Mouse (Mus musculus): Measurements from ENCODE around the gene Ttc13. TPM values are rescaled to one million over a fixed set of nuclear protein-coding genes. Genes with fewer than 3 reads are reported as not detected.

The Ttc13 gene
- polyA plus RNA-seq, 1 experiment from 2014 or later: 70.9 TPM

GRCm38 (mm10) chr8:124752325-124752862, 30.6 kb upstream of the Ttc13 start:
- Histone ChIP-seq H3K27ac (replicated peaks; ENCODE audit: low read depth, low read length) (no peak overlapping the region), H3K4me1 (ENCODE audit: control insufficient read depth, insufficient read depth, low read length) (peaks cover 10% of the 10 kb centered on the region; the same call in 1 of the 2 replicates), H3K27me3 (ENCODE audit: control insufficient read depth, insufficient read depth, low read length) (peaks cover 40% of the 10 kb centered on the region), H3K9me3 (ENCODE audit: control insufficient read depth, low read length) (no peaks in the 10 kb centered on the region), H3K4me2 (ENCODE audit: low read length) (no peak overlapping the region), H3K4me3 (replicated peaks; ENCODE audit: low read depth, low read length) (no peak overlapping the region), H3K9ac (replicated peaks; ENCODE audit: low read length) (no peak overlapping the region), H3K36me3 (ENCODE audit: control insufficient read depth, insufficient read depth, low read length) (no peaks in the 10 kb centered on the region)
- 33% methylated on average over 21 of the region's 21 CpGs for WGBS
- no peak for ATAC-seq (ENCODE audit: low FRiP score, low TSS enrichment)
- DNase-seq: no peak

DNA sequence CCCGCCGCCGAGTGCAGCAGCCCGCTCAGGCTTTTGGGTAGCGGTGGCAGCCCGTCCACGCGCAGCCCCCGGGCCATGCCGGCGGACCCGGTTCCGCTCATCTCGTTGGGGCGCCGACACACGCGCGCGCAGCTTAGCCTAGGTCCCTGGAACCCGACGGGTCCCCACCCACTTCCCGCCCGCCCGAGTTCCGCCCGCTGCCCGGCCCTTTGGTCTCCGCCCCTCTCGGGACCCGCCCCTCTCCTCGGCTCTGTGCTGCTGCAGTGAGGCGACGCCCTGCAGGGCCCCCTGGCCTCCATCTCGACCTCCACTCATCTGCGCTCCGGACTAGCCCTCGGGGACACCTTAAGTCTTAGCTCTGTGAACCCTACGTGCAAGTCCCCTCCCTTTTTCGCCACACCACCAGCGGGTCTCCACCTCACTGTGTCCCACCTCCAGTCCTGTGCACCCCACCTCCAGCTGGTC, 30.0 kb upstream of the Ttc13 start, which contains the start of gene Fam89a:
Gene Fam89a (minus strand): TSS at position 124 of the 465 bp plus-strand sequence.
- under 1% methylated on average over 41 of the region's 41 CpGs for WGBS
- Histone ChIP-seq H3K27ac (replicated peaks; ENCODE audit: low read depth, low read length) (no peak within 1 kb of the TSS), H3K4me1 (ENCODE audit: control insufficient read depth, insufficient read depth, low read length) (peaks cover 10% of the 10 kb centered on the region; the same call in 1 of the 2 replicates), H3K36me3 (ENCODE audit: control insufficient read depth, insufficient read depth, low read length) (no peaks in the 10 kb centered on the region), H3K9ac (replicated peaks; ENCODE audit: low read length) (peak within 1 kb of the TSS; percentile 42; the same call in 1 of the 2 replicates), H3K9me3 (ENCODE audit: control insufficient read depth, low read length) (no peaks in the 10 kb centered on the region), H3K4me2 (ENCODE audit: low read length) (peak within 1 kb of the TSS; percentile 65), H3K27me3 (ENCODE audit: control insufficient read depth, insufficient read depth, low read length) (peaks cover 40% of the 10 kb centered on the region), H3K4me3 (replicated peaks; ENCODE audit: low read depth, low read length) (peak within 1 kb of the TSS; percentile 38)
- DNase-seq (no peak), ATAC-seq (ENCODE audit: low FRiP score, low TSS enrichment) (no peak)

- no peak for ATAC-seq (ENCODE audit: low FRiP score, low TSS enrichment)
- Histone ChIP-seq H3K36me3 (ENCODE audit: control insufficient read depth, insufficient read depth, low read length) (no peaks in the 10 kb centered on the region), H3K27me3 (ENCODE audit: control insufficient read depth, insufficient read depth, low read length) (peaks cover 40% of the 10 kb centered on the region), H3K9ac (replicated peaks; ENCODE audit: low read length) (peak overlapping the region; percentile 42; the same call in 1 of the 2 replicates), H3K4me3 (replicated peaks; ENCODE audit: low read depth, low read length) (peak overlapping the region; percentile 38), H3K4me2 (ENCODE audit: low read length) (peak overlapping the region; percentile 65), H3K27ac (replicated peaks; ENCODE audit: low read depth, low read length) (no peak overlapping the region), H3K9me3 (ENCODE audit: control insufficient read depth, low read length) (no peaks in the 10 kb centered on the region), H3K4me1 (ENCODE audit: control insufficient read depth, insufficient read depth, low read length) (peaks cover 10% of the 10 kb centered on the region; the same call in 1 of the 2 replicates)
- DNase-seq: no peak
- WGBS: under 1% methylated on average over 31 of the region's 31 CpGs
Measured at GRCm38 (mm10) chr8:124751191-124751590, 29.4 kb upstream of the Ttc13 start.

- 76% methylated on average over 13 of the region's 13 CpGs for WGBS
Measured at GRCm38 (mm10) chr8:124746661-124747060, 24.9 kb upstream of the Ttc13 start.

GRCm38 (mm10) chr8:124739268-124739667, 17.5 kb upstream of the Ttc13 start:
- peaks cover 15% of the 10 kb centered on the region for H3K36me3 ChIP-seq (ENCODE audit: control insufficient read depth, insufficient read depth, low read length)
- no peaks in the 10 kb centered on the region for H3K4me1 ChIP-seq (ENCODE audit: control insufficient read depth, insufficient read depth, low read length)
- no peaks in the 10 kb centered on the region for H3K9me3 ChIP-seq (ENCODE audit: control insufficient read depth, low read length)
- DNase-seq: peak; percentile 79
- no peak overlapping the region for H3K27ac ChIP-seq (replicated peaks; ENCODE audit: low read depth, low read length)
- no peaks in the 10 kb centered on the region for H3K27me3 ChIP-seq (ENCODE audit: control insufficient read depth, insufficient read depth, low read length)
- no peak overlapping the region for H3K9ac ChIP-seq (replicated peaks; ENCODE audit: low read length)
- no peak for ATAC-seq (ENCODE audit: low FRiP score, low TSS enrichment)
- no peak overlapping the region for H3K4me3 ChIP-seq (replicated peaks; ENCODE audit: low read depth, low read length)
- 95% methylated on average over 1 of the region's 1 CpGs for WGBS
- H3K4me2 ChIP-seq (ENCODE audit: low read length): no peak overlapping the region

More at GRCm38 (mm10) chr8:124746661-124747060, 24.9 kb upstream of the Ttc13 start:
- Histone ChIP-seq H3K4me3 (replicated peaks; ENCODE audit: low read depth, low read length) (no peak overlapping the region), H3K27ac (replicated peaks; ENCODE audit: low read depth, low read length) (no peak overlapping the region), H3K9ac (replicated peaks; ENCODE audit: low read length) (no peak overlapping the region), H3K27me3 (ENCODE audit: control insufficient read depth, insufficient read depth, low read length) (peaks cover 24% of the 10 kb centered on the region), H3K4me1 (ENCODE audit: control insufficient read depth, insufficient read depth, low read length) (peaks cover 10% of the 10 kb centered on the region; the same call in 1 of the 2 replicates), H3K36me3 (ENCODE audit: control insufficient read depth, insufficient read depth, low read length) (no peaks in the 10 kb centered on the region), H3K9me3 (ENCODE audit: control insufficient read depth, low read length) (no peaks in the 10 kb centered on the region), H3K4me2 (ENCODE audit: low read length) (no peak overlapping the region)
- DNase-seq: no peak
- ATAC-seq (ENCODE audit: low FRiP score, low TSS enrichment): no peak

DNA sequence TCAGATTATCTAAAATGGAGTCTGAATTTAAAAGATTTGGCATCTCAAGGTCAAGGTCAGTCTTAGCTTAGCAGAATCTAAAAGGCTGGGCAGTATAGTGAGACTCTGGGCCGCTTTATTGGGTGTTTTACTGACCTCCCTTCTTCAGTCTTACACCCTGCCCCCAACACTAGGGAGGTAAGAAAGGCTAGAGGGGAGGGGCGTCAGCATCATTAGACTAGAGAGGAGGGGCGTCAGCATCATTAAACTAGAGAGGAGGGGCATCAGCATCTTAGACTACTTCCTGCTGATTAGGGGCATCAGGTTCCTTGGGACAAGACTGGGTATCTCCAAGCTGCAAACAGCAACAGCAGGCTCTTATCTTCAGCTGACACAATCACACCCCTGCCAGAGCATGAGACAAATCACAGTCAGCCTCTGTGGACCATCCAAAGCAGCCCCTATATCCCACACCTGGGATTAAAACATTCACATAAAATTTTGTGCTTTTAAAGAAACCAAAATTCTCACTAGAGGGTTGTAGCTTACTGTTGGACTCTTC, 13.7 kb upstream of the Ttc13 start:
- Histone ChIP-seq H3K9me3 (ENCODE audit: control insufficient read depth, low read length) (no peaks in the 10 kb centered on the region), H3K4me3 (replicated peaks; ENCODE audit: low read depth, low read length) (no peak overlapping the region), H3K4me2 (ENCODE audit: low read length) (no peak overlapping the region), H3K27ac (replicated peaks; ENCODE audit: low read depth, low read length) (no peak overlapping the region), H3K36me3 (ENCODE audit: control insufficient read depth, insufficient read depth, low read length) (peaks cover 48% of the 10 kb centered on the region), H3K9ac (replicated peaks; ENCODE audit: low read length) (no peak overlapping the region), H3K27me3 (ENCODE audit: control insufficient read depth, insufficient read depth, low read length) (no peaks in the 10 kb centered on the region), H3K4me1 (ENCODE audit: control insufficient read depth, insufficient read depth, low read length) (no peaks in the 10 kb centered on the region)
- DNase-seq (no peak), ATAC-seq (ENCODE audit: low FRiP score, low TSS enrichment) (no peak)
- WGBS: 79% methylated on average over 3 of the region's 3 CpGs

GRCm38 (mm10) chr8:124732828-124733227, 11.0 kb upstream of the Ttc13 start:
- no peak for ATAC-seq (ENCODE audit: low FRiP score, low TSS enrichment)
- 92% methylated on average over 8 of the region's 8 CpGs for WGBS

DNA sequence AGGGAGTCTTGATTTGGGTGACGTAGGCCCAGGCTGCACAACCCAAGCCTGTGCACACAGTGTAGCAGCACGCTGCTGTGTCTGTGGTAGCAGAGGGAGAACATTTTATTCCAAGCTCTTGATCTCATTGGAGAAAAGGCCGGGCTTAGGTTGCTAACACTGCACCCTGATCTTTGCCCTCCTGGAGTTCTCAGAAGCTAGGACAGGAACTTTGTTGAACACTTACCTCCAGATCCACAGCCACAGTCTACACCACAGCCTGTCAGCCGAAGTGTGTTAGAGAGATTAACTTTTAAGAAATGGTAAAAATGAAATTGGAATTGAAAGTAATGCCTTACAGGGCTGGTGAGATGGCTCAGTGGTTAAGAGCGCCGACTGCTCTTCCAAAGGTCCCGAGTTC, 2.5 kb upstream of the Ttc13 start:
- 95% methylated on average over 7 of the region's 7 CpGs for WGBS
- H3K27me3 ChIP-seq (ENCODE audit: control insufficient read depth, insufficient read depth, low read length): no peaks in the 10 kb centered on the region
- H3K36me3 ChIP-seq (ENCODE audit: control insufficient read depth, insufficient read depth, low read length): peaks cover 39% of the 10 kb centered on the region
- ATAC-seq (ENCODE audit: low FRiP score, low TSS enrichment) (no peak), DNase-seq (no peak)
- H3K4me3 ChIP-seq (replicated peaks; ENCODE audit: low read depth, low read length): no peak overlapping the region
- H3K4me1 ChIP-seq (ENCODE audit: control insufficient read depth, insufficient read depth, low read length): peaks cover 19% of the 10 kb centered on the region
- H3K9me3 ChIP-seq (ENCODE audit: control insufficient read depth, low read length): no peaks in the 10 kb centered on the region
- H3K27ac ChIP-seq (replicated peaks; ENCODE audit: low read depth, low read length): no peak overlapping the region
- H3K4me2 ChIP-seq (ENCODE audit: low read length): no peak overlapping the region
- H3K9ac ChIP-seq (replicated peaks; ENCODE audit: low read length): no peak overlapping the region

More at GRCm38 (mm10) chr8:124732828-124733227, 11.0 kb upstream of the Ttc13 start:
- Histone ChIP-seq H3K36me3 (ENCODE audit: control insufficient read depth, insufficient read depth, low read length) (peaks cover 73% of the 10 kb centered on the region), H3K9me3 (ENCODE audit: control insufficient read depth, low read length) (no peaks in the 10 kb centered on the region), H3K9ac (replicated peaks; ENCODE audit: low read length) (no peak overlapping the region), H3K4me2 (ENCODE audit: low read length) (no peak overlapping the region), H3K4me1 (ENCODE audit: control insufficient read depth, insufficient read depth, low read length) (no peaks in the 10 kb centered on the region), H3K4me3 (replicated peaks; ENCODE audit: low read depth, low read length) (no peak overlapping the region), H3K27ac (replicated peaks; ENCODE audit: low read depth, low read length) (no peak overlapping the region), H3K27me3 (ENCODE audit: control insufficient read depth, insufficient read depth, low read length) (no peaks in the 10 kb centered on the region)
- DNase-seq: no peak

All from midbrain, embryonic 14.5 days (tissue).